Mouse (Mus musculus) heart, embryonic 14.5 days (tissue): ENCODE results near the gene Rbm15. TPM values are rescaled to one million over a fixed set of nuclear protein-coding genes. Genes with fewer than 3 reads are reported as not detected.

Experiments
- ATAC-seq: fragments of 200-750 bp; cut with Nextera tagmentation; 2 replicates; pipeline ENCODE4 v1.8.0; 2017; ENCODE audit warnings: low read depth, moderate TSS enrichment; ENCODE audit not compliant: insufficient number of reproducible peaks, insufficient read depth, low FRiP score
- H3K27ac ChIP-seq, 2 experiments: fragments of 200-500 bp in 1 of 2; fragments of 300-500 bp in 1 of 2; sonication (generic) in 1 of 2; replicated peaks in 1 of 2; 2 replicates each; pipeline ENCODE4 v1.5.1; 2012 to 2014; ENCODE audit warnings: low read depth in 2 of 2, low read length in 2 of 2, control low read depth in 1 of 2, mild to moderate bottlenecking in 1 of 2, mixed read lengths in 1 of 2; ENCODE audit not compliant: control insufficient read depth in 1 of 2, insufficient read depth in 1 of 2
- H3K27me3 ChIP-seq: fragments of 300-500 bp; sonication (generic); 2 replicates; pipeline ENCODE4 v1.6.1; 2014; ENCODE audit warnings: mild to moderate bottlenecking, low read length, control low read depth; ENCODE audit not compliant: control insufficient read depth, insufficient read depth
- H3K36me3 ChIP-seq: fragments of 300-500 bp; sonication (generic); 2 replicates; pipeline ENCODE4 v1.6.1; 2014; ENCODE audit warnings: mild to moderate bottlenecking, control low read depth, low read length, mixed read lengths; ENCODE audit not compliant: control insufficient read depth, insufficient read depth
- H3K4me1 ChIP-seq, 2 experiments: fragments of 200-500 bp in 1 of 2; fragments of 300-500 bp in 1 of 2; sonication (generic) in 1 of 2; 2 replicates each; pipeline ENCODE4 v1.6.1; 2012 to 2014; ENCODE audit warnings: low read length in 2 of 2, control low read depth in 1 of 2, mixed read lengths in 1 of 2; ENCODE audit not compliant: control insufficient read depth in 2 of 2, insufficient read depth in 2 of 2
- H3K4me2 ChIP-seq: fragments of 300-500 bp; sonication (generic); 2 replicates; pipeline ENCODE4 v1.6.1; 2014; ENCODE audit warnings: mild to moderate bottlenecking, low read length
- H3K4me3 ChIP-seq, 2 experiments: fragments of 200-500 bp in 1 of 2; fragments of 300-500 bp in 1 of 2; sonication (generic) in 1 of 2; 2 replicates each; pipeline ENCODE4 v1.5.1; 2012 to 2014; ENCODE audit warnings: low read length in 2 of 2, mild to moderate bottlenecking in 2 of 2, control low read depth in 1 of 2, low read depth in 1 of 2, moderate library complexity in 1 of 2; ENCODE audit not compliant: control insufficient read depth in 1 of 2, insufficient read depth in 1 of 2
- H3K9ac ChIP-seq: fragments of 300-500 bp; sonication (generic); 2 replicates; pipeline ENCODE4 v1.6.1; 2014; ENCODE audit warnings: mild to moderate bottlenecking, low read length
- H3K9me3 ChIP-seq: fragments of 300-500 bp; sonication (generic); 2 replicates; pipeline ENCODE4 v1.6.1; 2016; ENCODE audit warnings: low read length, control low read depth; ENCODE audit not compliant: control insufficient read depth
- WGBS: fragments of 180-500 bp; shearing (Covaris S2); extraction: QIAGEN DNeasy Blood & Tissue Kit; methylation state at CpG from one replicate; pipeline ENCODE4 v1.1.7; 2014; 5-methylcytosine and 5-hydroxymethylcytosine counted together
- polyA plus RNA-seq: library from polyadenylated mRNA; unstranded; fragments of >200 nt; fragmentation: Nextera tagmentation; extraction: Ambion mirVana; gene quantifications from 2 replicates; pipeline ENCODE4 v1.2.1, GENCODE M21; 2014

Gene Rbm15
- polyA plus RNA-seq, result 11.7 and 13.2 TPM in 2 replicates

DNA sequence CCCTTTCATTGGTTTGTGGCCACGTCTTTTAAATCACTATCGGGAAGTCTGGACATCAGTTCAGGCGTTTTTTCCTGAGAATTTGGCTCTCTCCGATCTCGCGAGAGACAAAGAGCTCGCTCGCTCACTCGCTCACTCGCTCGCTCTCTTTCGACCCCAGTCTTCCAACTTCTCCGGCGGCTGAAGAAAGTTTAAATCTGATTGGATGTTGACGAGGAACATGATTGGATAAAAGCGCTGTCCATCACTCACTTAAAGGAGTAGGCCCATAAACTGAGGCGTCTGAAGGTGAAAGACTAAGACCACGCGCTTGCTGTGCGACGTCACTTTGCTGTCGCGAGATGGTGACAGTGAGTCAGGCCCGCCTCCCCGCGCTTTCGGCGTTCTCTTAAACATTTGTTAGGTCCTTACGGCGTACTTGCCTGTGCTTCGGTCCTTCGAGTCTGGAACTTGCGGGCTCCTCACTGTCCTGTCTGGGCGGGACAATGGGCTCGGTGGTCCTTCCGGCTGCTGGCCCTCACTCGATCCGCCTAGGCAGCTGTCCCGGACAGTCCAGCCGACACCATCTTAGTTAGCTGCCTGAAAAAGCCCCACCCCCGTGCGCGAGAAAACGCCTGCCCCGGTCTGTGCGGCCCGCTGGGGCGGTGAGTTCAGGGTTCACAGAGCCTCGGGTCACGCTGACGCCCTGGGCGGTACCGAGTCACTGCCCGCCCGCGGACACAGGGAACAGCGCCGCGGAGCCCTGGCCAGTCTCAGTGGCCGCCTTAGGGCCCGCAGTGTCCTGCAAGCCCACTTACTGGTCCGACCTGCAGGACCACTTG is at the start of gene Rbm15:
TSS of gene Rbm15 (minus strand) at position 293 of the 821 bp plus-strand sequence.
- Histone ChIP-seq H3K4me1 (peaks cover 18 to 35% of the 10 kb centered on the region in 2 experiments), H3K9ac (peak within 1 kb of the TSS; percentile 98), H3K4me2 (peak within 1 kb of the TSS; percentile 98), H3K27ac (peak within 1 kb of the TSS; percentile 97 to 99), H3K4me3 (peak within 1 kb of the TSS; percentile 95 to 99), H3K9me3 (no peaks in the 10 kb centered on the region), H3K27me3 (no peaks in the 10 kb centered on the region), H3K36me3 (peaks cover 30% of the 10 kb centered on the region)
- ATAC-seq, result peak; percentile 92
- under 1% methylated on average over 62 of the region's 62 CpGs for WGBS

DNA sequence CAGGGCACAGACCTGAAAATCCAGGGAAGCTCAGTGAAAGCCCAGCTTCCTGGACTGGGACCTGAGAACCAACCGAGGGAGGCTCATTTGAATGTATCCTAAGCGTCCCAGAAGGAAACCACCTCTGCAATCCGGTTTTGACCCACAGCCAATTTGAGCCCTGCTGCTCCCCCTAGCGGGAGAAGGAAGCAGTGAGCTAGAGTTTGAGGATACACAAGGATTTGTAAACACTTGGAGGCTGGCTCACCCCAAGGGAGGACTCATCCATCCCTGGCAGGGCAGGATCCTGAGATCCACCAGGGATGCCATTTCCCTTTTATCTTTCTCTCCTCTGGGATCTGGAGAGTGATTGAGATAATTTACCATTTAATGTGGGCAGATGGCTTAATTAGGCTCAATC is 45.9 kb upstream of the Rbm15 start:
- Histone ChIP-seq H3K36me3 (no peaks in the 10 kb centered on the region), H3K9me3 (no peaks in the 10 kb centered on the region), H3K27ac (no peak overlapping the region), H3K4me3 (no peak overlapping the region), H3K27me3 (0 out of 2 replicates have a peak, but pooled peaks cover 3% of the 10 kb centered on the region), H3K4me2 (no peak overlapping the region), H3K4me1 (peaks cover 3 to 8% of the 10 kb centered on the region in 2 experiments; a peak in 3 of 4 replicates), H3K9ac (no peak overlapping the region)
- WGBS, result 1% methylated on average over 4 of the region's 4 CpGs
- ATAC-seq, result no peak

DNA sequence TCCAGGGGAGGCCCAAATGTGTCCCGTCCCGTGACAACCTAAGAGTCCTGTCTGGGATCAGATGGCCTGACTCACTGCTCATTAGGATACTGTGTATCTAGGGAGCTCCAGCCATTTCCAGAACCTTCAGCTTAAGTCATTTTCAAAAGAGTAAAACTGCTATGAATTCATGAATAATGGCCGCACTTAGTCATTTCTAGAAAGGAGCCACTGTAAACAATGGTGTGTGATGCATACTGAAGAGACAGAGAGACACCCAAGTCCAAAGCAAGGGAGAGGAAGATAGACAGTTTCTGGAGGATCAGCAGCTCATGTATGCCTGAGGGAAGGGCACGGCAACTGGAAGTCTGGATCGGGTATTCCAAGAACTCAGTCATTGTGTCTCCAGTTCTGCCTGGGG is 45.2 kb upstream of the Rbm15 start:
- WGBS, result 64% methylated on average over 5 of the region's 5 CpGs
- no peak overlapping the region for H3K4me3 ChIP-seq
- H3K4me2 ChIP-seq, result no peak overlapping the region
- no peaks in the 10 kb centered on the region for H3K36me3 ChIP-seq
- no peak overlapping the region for H3K27ac ChIP-seq
- H3K9ac ChIP-seq, result no peak overlapping the region
- ATAC-seq, result no peak
- H3K4me1 ChIP-seq, result peaks cover 0 to 8% of the 10 kb centered on the region in 2 experiments; a peak in 2 of 4 replicates
- H3K9me3 ChIP-seq, result no peaks in the 10 kb centered on the region
- 0 out of 2 replicates have a peak, but pooled peaks cover 2% of the 10 kb centered on the region for H3K27me3 ChIP-seq

DNA sequence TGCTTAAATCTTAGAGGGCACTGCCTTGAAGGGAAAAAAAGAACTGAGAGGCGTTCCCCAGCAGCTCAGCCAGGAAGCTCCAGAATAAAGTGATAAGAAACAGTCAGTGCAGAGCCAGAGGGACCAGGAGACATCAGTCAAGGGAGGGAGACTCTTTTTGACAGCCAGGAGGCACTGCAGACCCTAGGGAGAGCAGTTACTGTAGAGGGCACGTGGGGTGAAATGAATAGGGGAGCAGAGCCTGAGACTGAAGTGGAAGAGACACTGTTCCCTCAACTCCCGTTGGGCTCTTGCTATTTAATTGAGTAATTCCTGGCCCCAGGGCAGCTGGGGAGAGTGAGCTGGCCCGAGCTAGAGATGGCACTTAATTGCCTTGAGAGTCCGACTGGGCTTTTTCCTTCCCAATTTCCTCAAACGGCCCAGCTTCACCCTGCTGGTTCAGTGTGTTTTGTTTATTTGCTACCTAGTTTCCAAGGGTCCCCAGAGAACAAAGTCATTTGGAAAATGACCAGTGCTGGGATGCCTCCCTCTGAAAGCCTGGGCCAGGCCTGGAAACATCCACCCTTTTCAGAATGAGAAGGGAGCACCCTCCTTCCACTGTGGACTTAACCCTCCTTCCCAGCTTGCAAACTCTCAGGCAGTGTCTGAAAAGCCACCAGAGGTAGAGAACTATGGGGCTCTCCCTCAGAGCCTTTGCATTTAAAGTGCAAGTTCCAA is 41.6 kb upstream of the Rbm15 start:
- WGBS, result 26% methylated on average over 6 of the region's 6 CpGs
- H3K4me3 ChIP-seq, result no peak overlapping the region
- H3K27me3 ChIP-seq, result no peaks in the 10 kb centered on the region
- H3K9me3 ChIP-seq, result no peaks in the 10 kb centered on the region
- H3K4me2 ChIP-seq, result no peak overlapping the region
- no peak; the same call in 1 of the 2 replicates for ATAC-seq
- no peak overlapping the region for H3K27ac ChIP-seq
- H3K4me1 ChIP-seq, result peaks cover 0 to 6% of the 10 kb centered on the region in 2 experiments; a peak in 2 of 4 replicates
- H3K9ac ChIP-seq, result no peak overlapping the region
- H3K36me3 ChIP-seq, result no peaks in the 10 kb centered on the region

DNA sequence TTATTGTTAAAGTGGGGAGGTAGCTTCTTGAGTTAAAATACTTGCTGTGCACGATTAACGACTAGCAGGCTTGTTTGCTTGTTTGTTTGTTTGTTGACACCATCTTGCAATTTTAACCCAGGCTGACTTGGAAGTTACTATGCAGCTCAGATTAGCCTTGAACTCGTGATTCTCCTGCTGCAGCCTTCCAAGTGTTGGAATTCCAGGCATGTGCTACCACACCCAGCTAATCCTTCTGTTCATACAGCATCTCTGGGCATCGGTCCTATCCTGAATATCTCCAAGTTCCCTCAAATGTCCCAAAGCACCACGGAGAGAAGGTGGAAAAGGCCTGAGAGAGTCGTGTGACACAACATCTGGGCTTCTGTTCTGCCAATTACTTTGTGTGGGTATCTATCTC is 35.7 kb upstream of the Rbm15 start:
- Histone ChIP-seq H3K27ac (no peak overlapping the region), H3K9ac (no peak overlapping the region), H3K36me3 (no peaks in the 10 kb centered on the region), H3K27me3 (peaks cover 4% of the 10 kb centered on the region; the same call in 1 of the 2 replicates), H3K9me3 (no peaks in the 10 kb centered on the region), H3K4me3 (no peak overlapping the region), H3K4me1 (no peaks in the 10 kb centered on the region), H3K4me2 (no peak overlapping the region)
- 63% methylated on average over 6 of the region's 6 CpGs for WGBS
- no peak for ATAC-seq

DNA sequence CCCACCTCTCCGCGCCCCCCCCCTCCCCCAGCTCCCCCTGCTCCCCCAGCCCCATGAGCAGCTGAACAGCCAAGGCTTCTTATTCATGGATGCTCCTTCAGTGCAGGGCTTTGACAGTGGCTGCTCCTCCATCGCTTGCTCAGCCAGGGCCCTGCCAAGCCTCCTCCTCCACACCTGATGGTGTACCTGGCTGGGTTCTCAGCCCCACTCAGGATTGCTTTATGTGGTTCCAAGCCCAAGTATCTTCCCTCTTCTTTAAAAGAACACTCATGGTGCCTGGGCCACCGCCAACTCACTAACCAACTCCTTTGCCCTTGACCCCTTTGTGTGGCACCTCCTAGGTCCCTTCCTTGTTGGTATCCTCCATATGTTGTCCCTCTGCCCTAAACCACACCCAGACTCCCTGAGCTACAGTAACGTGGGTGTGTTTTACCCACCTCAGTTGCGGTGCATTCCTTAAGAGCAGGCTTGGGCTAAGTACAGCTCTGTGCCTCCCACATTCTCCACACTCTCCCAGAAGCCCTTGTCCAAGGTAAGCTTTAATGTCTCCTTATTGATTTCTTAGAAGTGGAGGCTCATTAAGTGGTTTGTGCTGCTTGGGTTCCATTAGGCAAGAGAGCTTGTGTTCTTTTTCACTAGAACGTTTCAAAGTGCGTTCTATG is 34.6 kb upstream of the Rbm15 start:
- no peak overlapping the region for H3K4me2 ChIP-seq
- H3K4me1 ChIP-seq, result no peaks in the 10 kb centered on the region
- no peak overlapping the region for H3K9ac ChIP-seq
- no peak overlapping the region for H3K27ac ChIP-seq
- 66% methylated on average over 8 of the region's 8 CpGs for WGBS
- H3K4me3 ChIP-seq, result no peak overlapping the region
- no peaks in the 10 kb centered on the region for H3K36me3 ChIP-seq
- peaks cover 4% of the 10 kb centered on the region; the same call in 1 of the 2 replicates for H3K27me3 ChIP-seq
- no peaks in the 10 kb centered on the region for H3K9me3 ChIP-seq
- ATAC-seq, result no peak

DNA sequence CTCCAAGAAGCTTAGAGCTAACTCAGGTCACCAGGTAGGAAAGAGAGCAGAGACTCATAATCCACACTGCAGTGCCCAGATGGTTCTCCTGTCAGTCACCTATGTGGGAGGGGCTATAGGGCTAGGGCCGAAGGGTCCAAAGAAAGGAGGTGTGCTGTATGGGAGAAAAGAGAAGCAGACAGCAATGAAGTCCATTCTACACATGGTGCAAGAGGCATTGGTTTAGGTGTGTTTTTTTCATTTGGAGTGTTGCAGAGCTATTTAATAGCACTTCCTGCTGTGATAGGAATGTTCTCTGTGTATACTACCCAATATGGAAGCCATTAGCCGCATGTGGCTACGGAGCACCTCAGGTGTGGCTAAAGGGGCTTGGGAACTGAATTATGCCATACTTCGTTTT is 31.9 kb upstream of the Rbm15 start:
- ATAC-seq, result no peak
- 73% methylated on average over 4 of the region's 4 CpGs for WGBS

More for the DNA sequence above, 31.9 kb upstream of the Rbm15 start:
- H3K9me3 ChIP-seq, result no peaks in the 10 kb centered on the region
- no peak overlapping the region for H3K27ac ChIP-seq
- H3K9ac ChIP-seq, result no peak overlapping the region
- H3K4me2 ChIP-seq, result no peak overlapping the region
- H3K36me3 ChIP-seq, result no peaks in the 10 kb centered on the region
- H3K27me3 ChIP-seq, result peaks cover 4% of the 10 kb centered on the region; the same call in 1 of the 2 replicates
- no peak overlapping the region for H3K4me3 ChIP-seq
- H3K4me1 ChIP-seq, result no peaks in the 10 kb centered on the region; a peak in 1 of 4 replicates
